Mouse (Mus musculus) liver, adult 2 months (tissue): ENCODE measurements at regions not wholly inside any gene's neighbourhood (a gene's known extent, or its start where the extent isn't known, plus 50 kb on each side); places are given as distances from the start of the nearest gene placed in this dataset.

Source experiments
- DNase-seq: peaks from one replicate; pipeline ENCODE4 v3.0.0-alpha.2; 2011; ENCODE audit warnings: low read depth, low spot score; ENCODE audit errors: extremely low read depth
- H3K27ac ChIP-seq: fragments of 200-500 bp; replicated peaks from 2 replicates; pipeline ENCODE4 v1.5.1; 2012; ENCODE audit warnings: low read depth, mild to moderate bottlenecking, control low read depth, inconsistent platforms, low read length; ENCODE audit not compliant: insufficient read depth
- H3K27me3 ChIP-seq: fragments of 200-500 bp; 2 replicates; pipeline ENCODE4 v1.6.1; 2012; ENCODE audit warnings: mild to moderate bottlenecking, moderate library complexity, low read length, inconsistent platforms; ENCODE audit not compliant: control insufficient read depth, insufficient read depth
- H3K36me3 ChIP-seq: fragments of 200-500 bp; 2 replicates; pipeline ENCODE4 v1.6.1; 2012; ENCODE audit warnings: low read length, inconsistent platforms; ENCODE audit not compliant: control insufficient read depth, insufficient read depth
- H3K4me1 ChIP-seq: fragments of 200-500 bp; 2 replicates; pipeline ENCODE4 v1.6.1; 2011; ENCODE audit warnings: low read length; ENCODE audit not compliant: control insufficient read depth, insufficient read depth
- H3K4me3 ChIP-seq: fragments of 200-500 bp; 2 replicates; pipeline ENCODE4 v1.5.1; 2011; ENCODE audit warnings: low read depth, mild to moderate bottlenecking, control low read depth, low read length, moderate library complexity; ENCODE audit not compliant: insufficient read depth
- H3K79me2 ChIP-seq: fragments of 200-500 bp; 2 replicates; pipeline ENCODE4 v1.6.1; 2012; ENCODE audit warnings: inconsistent platforms, mild to moderate bottlenecking, low read length, moderate library complexity; ENCODE audit not compliant: control insufficient read depth, insufficient read depth
- H3K9ac ChIP-seq: fragments of 200-500 bp; 2 replicates; pipeline ENCODE4 v1.6.1; 2012; ENCODE audit warnings: low read depth, mild to moderate bottlenecking, control low read depth, inconsistent platforms, low read length
- CTCF ChIP-seq: fragments of 200-500 bp; IDR thresholded peaks from 2 replicates; pipeline ENCODE4 v1.5.1; 2011; ENCODE audit warnings: low read depth, low read length, control low read depth
- POLR2A ChIP-seq: fragments of 200-500 bp; IDR thresholded peaks from 2 replicates; pipeline ENCODE4 v1.6.1; 2011; ENCODE audit warnings: low read length, control low read depth; ENCODE audit not compliant: insufficient read depth; ENCODE audit errors: extremely low read depth
- WGBS: fragments of 180-500 bp; shearing (Covaris S2); methylation state at CpG from one replicate; pipeline ENCODE4 v1.1.7; 2018; 5-methylcytosine and 5-hydroxymethylcytosine counted together

DNA sequence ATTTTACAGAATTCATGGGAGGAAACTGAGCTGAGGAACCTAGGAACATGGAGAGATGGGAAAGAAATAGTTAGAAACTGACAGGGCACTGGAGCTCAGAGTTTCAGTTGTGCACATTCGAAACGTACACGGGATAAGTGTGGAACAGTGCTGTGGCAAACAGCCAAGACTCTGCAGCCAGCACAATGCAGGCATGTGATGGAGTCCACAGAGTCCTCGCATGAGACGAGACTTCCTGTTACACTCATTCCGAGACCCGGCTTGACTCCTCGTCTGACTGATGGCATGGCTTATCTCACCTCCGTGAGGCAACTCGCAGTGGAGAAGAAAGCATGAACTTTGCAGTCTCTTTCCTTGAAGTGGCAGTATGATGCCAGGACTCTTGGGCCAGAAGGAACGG, 617.0 kb upstream of the 3110018I06Rik start:
- Histone ChIP-seq H3K4me1 (no peaks in the 10 kb centered on the region), H3K36me3 (no peaks in the 10 kb centered on the region), H3K79me2 (no peaks in the 10 kb centered on the region), H3K4me3 (no peak overlapping the region), H3K27me3 (no peaks in the 10 kb centered on the region), H3K9ac (no peak overlapping the region), H3K27ac (no peak overlapping the region)
- no peak for DNase-seq
- TF ChIP-seq CTCF (no peak), POLR2A (no peak)
- WGBS: 80% methylated on average over 11 of the region's 11 CpGs

DNA sequence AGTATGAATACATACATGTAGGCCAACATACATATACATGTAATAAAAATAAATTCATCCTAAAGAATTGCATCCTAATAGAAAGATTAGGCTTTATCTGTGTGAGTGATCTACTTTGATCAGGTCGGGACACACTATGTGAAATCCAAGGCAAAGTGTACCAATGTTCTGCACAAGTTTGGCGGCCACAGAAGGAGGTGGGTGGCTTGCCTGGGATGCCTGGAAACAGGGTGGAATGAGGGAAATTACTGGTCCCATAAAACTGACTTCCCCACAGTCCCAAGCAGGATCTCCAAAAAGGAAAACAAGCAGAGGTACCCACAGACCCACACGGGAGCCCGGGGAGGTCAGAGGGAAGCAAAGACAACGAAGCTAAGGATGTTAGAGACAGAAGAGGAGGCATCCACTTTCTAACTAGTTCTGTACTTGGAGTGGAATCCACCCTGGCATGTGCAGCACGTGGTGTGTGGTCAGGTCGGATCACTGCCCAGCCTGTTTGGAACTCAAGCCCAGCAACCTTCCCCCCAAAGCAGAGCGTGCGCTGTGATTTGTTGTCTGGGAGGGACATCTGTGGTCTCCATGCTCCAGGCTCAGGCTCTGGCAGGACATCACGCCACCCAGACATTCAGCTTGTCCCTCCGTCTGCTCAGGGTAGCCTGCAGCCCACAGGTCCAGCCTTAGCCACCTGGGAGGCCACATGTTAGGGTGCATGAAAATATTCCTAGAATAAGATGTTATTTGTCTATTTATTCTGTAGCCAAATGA, 615.3 kb upstream of the 3110018I06Rik start:
- TF ChIP-seq CTCF (no peak), POLR2A (no peak)
- Histone ChIP-seq H3K27ac (no peak overlapping the region), H3K79me2 (no peaks in the 10 kb centered on the region), H3K36me3 (no peaks in the 10 kb centered on the region), H3K4me1 (no peaks in the 10 kb centered on the region), H3K4me3 (no peak overlapping the region), H3K27me3 (no peaks in the 10 kb centered on the region), H3K9ac (no peak overlapping the region)
- no peak for DNase-seq
- WGBS: 84% methylated on average over 11 of the region's 11 CpGs

DNA sequence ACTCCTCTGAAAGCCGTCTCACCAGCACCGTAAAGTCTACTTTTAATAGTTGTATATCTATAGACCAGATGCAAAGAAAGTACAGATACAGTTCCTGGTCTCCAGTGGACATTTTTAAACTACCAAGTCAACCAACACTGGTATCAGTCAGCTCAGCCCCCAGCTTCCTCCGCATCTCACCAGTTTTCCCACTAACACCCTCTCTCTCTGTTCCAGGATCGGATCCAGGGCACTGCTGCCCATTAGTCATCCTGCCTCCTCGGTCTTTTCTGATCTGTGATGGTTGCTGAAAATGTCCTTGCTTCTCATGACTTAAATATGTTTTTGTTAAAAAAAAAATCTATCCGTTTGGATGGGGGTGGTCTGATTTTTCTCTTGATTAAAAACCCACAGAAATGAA, 598.1 kb upstream of the 3110018I06Rik start:
- Histone ChIP-seq H3K9ac (no peak overlapping the region), H3K4me1 (no peaks in the 10 kb centered on the region), H3K36me3 (no peaks in the 10 kb centered on the region), H3K27ac (no peak overlapping the region), H3K27me3 (no peaks in the 10 kb centered on the region), H3K4me3 (no peak overlapping the region), H3K79me2 (no peaks in the 10 kb centered on the region)
- 81% methylated on average over 6 of the region's 6 CpGs for WGBS
- no peak for DNase-seq
- no peak for TF ChIP-seq POLR2A
- TF ChIP-seq CTCF: no peak

DNA sequence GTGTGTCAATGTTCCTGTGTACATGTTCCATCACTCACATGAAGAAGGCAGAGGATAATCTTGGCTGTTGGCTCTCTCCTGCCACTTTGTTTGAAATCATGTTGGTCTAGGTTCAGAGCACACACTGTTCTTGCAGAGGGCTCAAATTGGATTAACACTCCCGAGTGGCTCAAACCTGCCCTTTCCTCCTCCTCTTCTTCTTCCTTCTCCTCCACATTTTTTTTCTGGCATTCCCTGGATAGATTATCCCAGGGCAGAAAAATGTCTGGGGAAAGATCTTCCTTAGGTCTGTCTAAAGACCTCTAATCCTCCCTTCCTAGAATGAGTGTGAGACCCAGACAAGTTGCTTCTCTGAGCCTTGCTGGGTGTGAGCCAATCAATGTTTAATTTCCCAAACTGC, 594.4 kb upstream of the 3110018I06Rik start:
- WGBS: 88% methylated on average over 1 of the region's 1 CpGs
- H3K27ac ChIP-seq: no peak overlapping the region
- no peak for DNase-seq

DNA sequence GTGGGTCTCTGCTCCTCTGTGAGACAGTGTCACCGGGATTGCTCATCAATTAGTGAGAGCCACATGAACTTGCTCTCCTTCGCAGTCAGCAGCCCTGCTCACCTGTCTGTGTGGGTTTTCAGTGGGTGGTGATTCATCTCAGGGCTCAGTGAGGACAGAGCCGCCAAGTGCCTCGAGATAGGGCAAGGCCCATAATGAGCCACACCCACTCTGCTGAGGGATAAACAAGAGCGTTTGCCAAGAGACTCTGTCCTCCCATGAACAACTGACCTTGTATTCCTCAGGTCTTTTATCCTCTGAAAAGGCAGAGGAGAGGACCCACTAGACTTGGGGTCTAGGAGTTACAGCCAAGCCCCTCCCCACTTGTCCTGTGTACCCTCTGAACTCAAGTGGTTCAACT, 584.2 kb upstream of the 3110018I06Rik start:
- TF ChIP-seq POLR2A: no peak
- no peak for TF ChIP-seq CTCF
- Histone ChIP-seq H3K4me3 (no peak overlapping the region), H3K27me3 (no peaks in the 10 kb centered on the region), H3K27ac (no peak overlapping the region), H3K36me3 (no peaks in the 10 kb centered on the region), H3K9ac (no peak overlapping the region), H3K4me1 (no peaks in the 10 kb centered on the region), H3K79me2 (no peaks in the 10 kb centered on the region)
- no peak for DNase-seq
- WGBS: 59% methylated on average over 5 of the region's 5 CpGs

More for the DNA sequence above, 594.4 kb upstream of the 3110018I06Rik start:
- H3K4me1 ChIP-seq: no peaks in the 10 kb centered on the region
- no peaks in the 10 kb centered on the region for H3K27me3 ChIP-seq
- no peaks in the 10 kb centered on the region for H3K79me2 ChIP-seq
- no peak overlapping the region for H3K9ac ChIP-seq
- no peak for TF ChIP-seq CTCF
- no peaks in the 10 kb centered on the region for H3K36me3 ChIP-seq
- H3K4me3 ChIP-seq: no peak overlapping the region

DNA sequence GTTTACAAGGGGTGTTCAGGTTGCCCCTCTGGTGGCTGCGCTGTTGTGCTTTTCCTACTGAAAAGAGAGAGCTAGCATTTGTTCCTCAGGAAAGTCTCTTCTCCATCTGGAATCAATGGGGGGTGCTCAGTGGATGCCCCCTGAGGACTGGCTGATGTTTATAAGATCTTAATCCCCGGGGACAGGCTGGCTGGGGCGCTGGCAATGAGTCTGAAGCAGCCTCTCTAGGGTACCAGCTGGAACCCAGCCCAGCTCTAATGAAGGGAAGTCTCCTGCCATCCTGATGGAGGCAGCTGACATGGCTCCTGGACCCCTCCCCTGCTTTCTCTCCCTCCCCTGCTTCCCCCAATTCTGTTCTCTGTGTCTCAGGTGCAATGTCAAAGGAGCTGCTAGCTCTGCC, 575.6 kb upstream of the 3110018I06Rik start:
- Histone ChIP-seq H3K27me3 (no peaks in the 10 kb centered on the region), H3K4me3 (no peak overlapping the region), H3K4me1 (no peaks in the 10 kb centered on the region), H3K9ac (no peak overlapping the region), H3K36me3 (no peaks in the 10 kb centered on the region), H3K27ac (no peak overlapping the region), H3K79me2 (no peaks in the 10 kb centered on the region)
- WGBS: 46% methylated on average over 3 of the region's 3 CpGs
- no peak for DNase-seq
- TF ChIP-seq POLR2A: no peak
- no peak for TF ChIP-seq CTCF
